Mouse (Mus musculus): ENCODE measurements around the gene Acod1.

DNA sequence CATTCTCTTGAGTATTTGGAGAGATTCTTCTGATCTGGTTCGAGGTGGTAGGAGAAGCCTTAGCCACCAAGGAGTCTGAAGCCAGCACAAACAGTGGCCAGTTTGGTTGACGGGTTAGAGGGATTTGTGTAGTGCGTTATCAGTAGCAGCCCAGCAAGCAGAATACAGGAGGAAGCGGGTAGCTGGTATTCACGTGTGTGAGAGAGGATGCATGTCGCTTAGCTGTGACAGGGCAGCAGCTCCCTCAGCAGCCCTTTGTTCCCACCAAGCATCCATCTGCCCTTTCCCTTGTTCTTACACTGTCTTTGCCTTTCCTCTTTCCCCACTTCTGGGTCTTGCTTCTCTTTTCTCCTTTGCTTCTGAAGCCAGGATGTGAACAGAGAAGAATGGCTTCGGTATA, 28.4 kb downstream of the Acod1 start:
- TF ChIP-seq CTCF (conservative IDR thresholded peaks at IDR 0.05; ENCODE audit: low read length) (no peak), POU5F1 (IDR thresholded peaks at IDR 0.05; ENCODE audit: borderline replicate concordance, low read length) (no peak), NANOG (IDR thresholded peaks at IDR 0.05; ENCODE audit: borderline replicate concordance, low read length) (no peak)

Measured in E14TG2a.4 (cell line).